Mouse (Mus musculus) lung, embryonic 16.5 days (tissue): Measurements from ENCODE around the gene Stat3. TPM values are rescaled to one million over a fixed set of nuclear protein-coding genes. Genes with fewer than 3 reads are reported as not detected.

ENCODE experiments used
- ATAC-seq: fragments of 200-750 bp; cut with Nextera tagmentation; 2 replicates; pipeline ENCODE4 v1.8.0; 2017; ENCODE audit warnings: low read depth, mild to moderate bottlenecking, moderate library complexity
- H3K27ac ChIP-seq: fragments of 300-500 bp; sonication (generic); 2 replicates; pipeline ENCODE4 v1.5.1; 2014; ENCODE audit warnings: mild to moderate bottlenecking, control low read depth, low read length
- H3K27me3 ChIP-seq: fragments of 300-500 bp; sonication (generic); 2 replicates; pipeline ENCODE4 v1.6.1; 2014; ENCODE audit warnings: low read depth, low read length, mixed read lengths; ENCODE audit not compliant: control insufficient read depth, insufficient read depth
- H3K36me3 ChIP-seq: fragments of 300-500 bp; sonication (generic); 2 replicates; pipeline ENCODE4 v1.6.1; 2014; ENCODE audit warnings: low read length; ENCODE audit not compliant: control insufficient read depth, insufficient read depth
- H3K4me1 ChIP-seq: fragments of 300-500 bp; sonication (generic); replicated peaks from 2 replicates; pipeline ENCODE4 v1.6.1; 2014; ENCODE audit warnings: low read length, mixed read lengths; ENCODE audit not compliant: control insufficient read depth, insufficient read depth
- H3K4me2 ChIP-seq: fragments of 300-500 bp; sonication (generic); 2 replicates; pipeline ENCODE4 v1.6.1; 2014; ENCODE audit warnings: low read depth, low read length, control low read depth
- H3K4me3 ChIP-seq: fragments of 300-500 bp; sonication (generic); 2 replicates; pipeline ENCODE4 v1.5.1; 2014; ENCODE audit warnings: mild to moderate bottlenecking, low read length, control low read depth
- H3K9ac ChIP-seq: fragments of 300-500 bp; sonication (generic); 2 replicates; pipeline ENCODE4 v1.6.1; 2014; ENCODE audit warnings: low read length, control low read depth
- H3K9me3 ChIP-seq: fragments of 300-500 bp; sonication (generic); 2 replicates; pipeline ENCODE4 v1.6.1; 2016; ENCODE audit warnings: low read length; ENCODE audit not compliant: control insufficient read depth
- WGBS: fragments of 180-500 bp; shearing (Covaris S2); extraction: QIAGEN DNeasy Blood & Tissue Kit; methylation state at CpG from one replicate; pipeline ENCODE4 v1.1.7; 2014; 5-methylcytosine and 5-hydroxymethylcytosine counted together
- polyA plus RNA-seq: library from polyadenylated mRNA; unstranded; fragments of >200 nt; fragmentation: Nextera tagmentation; extraction: Ambion mirVana; gene quantifications from 2 replicates; pipeline ENCODE4 v1.2.1, GENCODE M21; 2015

Gene Stat3
- polyA plus RNA-seq, 1 experiment from 2014 or later, result 58.5 TPM

DNA sequence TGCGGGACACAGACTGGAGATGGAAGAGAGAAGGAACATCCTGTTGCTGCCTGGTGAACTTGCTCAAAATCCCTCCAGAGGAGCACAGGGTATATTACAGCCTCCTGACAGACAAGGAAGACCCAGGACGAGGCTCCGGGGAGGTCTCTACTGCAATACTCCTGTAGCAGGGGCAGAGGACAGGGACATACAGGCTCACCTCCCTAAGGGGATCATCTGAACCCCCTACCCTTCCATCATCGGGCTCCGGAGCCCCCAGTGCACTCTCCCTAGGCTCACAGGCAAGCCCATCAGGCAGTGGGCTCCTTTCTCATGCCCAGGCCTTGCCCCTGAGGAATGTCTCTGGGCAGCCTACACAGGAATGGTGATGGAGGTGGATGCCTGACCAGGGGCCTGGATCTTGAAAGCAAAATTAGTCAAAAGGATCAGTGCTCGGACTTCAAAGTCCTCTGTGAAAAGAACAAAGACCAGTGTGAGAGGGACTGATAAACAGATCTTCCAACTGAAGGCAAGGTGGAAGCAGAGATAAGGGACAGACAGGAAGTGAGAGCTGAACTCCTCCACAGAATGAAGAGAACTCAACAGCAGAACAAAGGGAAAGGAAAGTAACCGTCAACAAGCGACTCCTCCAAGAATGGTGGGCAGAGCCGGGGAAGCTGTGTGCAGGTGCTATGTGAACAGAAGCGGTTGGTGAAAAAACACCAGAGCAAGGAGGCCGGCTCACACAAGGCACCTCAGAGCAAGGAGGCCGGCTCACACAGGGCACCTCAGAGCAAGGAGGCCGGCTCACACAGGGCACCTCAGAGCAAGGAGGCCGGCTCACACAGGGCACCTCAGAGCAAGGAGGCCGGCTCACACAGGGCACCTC, 47.9 kb downstream of the Stat3 start:
- 44% methylated on average over 15 of the region's 15 CpGs for WGBS
- Histone ChIP-seq H3K36me3 (peaks cover 7% of the 10 kb centered on the region), H3K9me3 (no peaks in the 10 kb centered on the region), H3K27me3 (no peaks in the 10 kb centered on the region), H3K4me1 (0 out of 2 replicates have a peak, but pooled peaks cover 7% of the 10 kb centered on the region), H3K9ac (no peak overlapping the region; the same call in 1 of the 2 replicates), H3K4me3 (no peak overlapping the region), H3K4me2 (no peak overlapping the region), H3K27ac (peak overlapping the region; percentile 77)
- ATAC-seq, result peak; percentile 41

DNA sequence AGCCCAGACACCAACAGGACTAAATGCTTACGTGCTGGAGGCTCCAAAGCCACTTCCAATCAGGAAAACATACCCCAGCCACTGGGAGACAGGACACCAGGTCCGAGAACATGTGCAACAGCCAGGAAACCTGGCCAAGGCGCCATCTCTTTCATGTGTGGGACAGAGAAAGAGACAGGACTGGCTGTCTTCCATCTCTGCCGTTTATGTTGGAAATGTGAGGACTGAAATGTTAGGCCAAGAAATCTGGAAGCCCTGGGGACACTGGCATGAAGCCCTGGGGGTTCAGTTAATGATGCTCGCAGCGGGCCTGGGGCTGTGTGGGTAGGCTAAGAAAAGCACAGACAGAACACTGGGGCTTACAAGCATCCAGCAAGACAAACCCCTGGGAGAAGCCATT, 48.9 kb downstream of the Stat3 start:
- H3K4me1 ChIP-seq, result 0 out of 2 replicates have a peak, but pooled peaks cover 7% of the 10 kb centered on the region
- no peak for ATAC-seq
- no peaks in the 10 kb centered on the region for H3K9me3 ChIP-seq
- 0 out of 2 replicates have a peak overlapping the region, but pooled peaks have one; percentile 14 for H3K9ac ChIP-seq
- no peaks in the 10 kb centered on the region for H3K27me3 ChIP-seq
- H3K4me2 ChIP-seq, result no peak overlapping the region
- H3K27ac ChIP-seq, result peak overlapping the region; percentile 77
- H3K36me3 ChIP-seq, result peaks cover 4% of the 10 kb centered on the region
- H3K4me3 ChIP-seq, result no peak overlapping the region
- WGBS, result 64% methylated on average over 6 of the region's 6 CpGs

GRCm38 (mm10) chr11:100888348-100888820, 51.0 kb downstream of the Stat3 start:
- Histone ChIP-seq H3K4me1 (0 out of 2 replicates have a peak, but pooled peaks cover 2% of the 10 kb centered on the region), H3K9me3 (no peaks in the 10 kb centered on the region), H3K4me3 (no peak overlapping the region), H3K27ac (no peak overlapping the region), H3K4me2 (no peak overlapping the region), H3K27me3 (no peaks in the 10 kb centered on the region), H3K36me3 (peaks cover 4% of the 10 kb centered on the region; the same call in 1 of the 2 replicates), H3K9ac (no peak overlapping the region)
- 38% methylated on average over 10 of the region's 10 CpGs for WGBS
- ATAC-seq, result no peak

DNA sequence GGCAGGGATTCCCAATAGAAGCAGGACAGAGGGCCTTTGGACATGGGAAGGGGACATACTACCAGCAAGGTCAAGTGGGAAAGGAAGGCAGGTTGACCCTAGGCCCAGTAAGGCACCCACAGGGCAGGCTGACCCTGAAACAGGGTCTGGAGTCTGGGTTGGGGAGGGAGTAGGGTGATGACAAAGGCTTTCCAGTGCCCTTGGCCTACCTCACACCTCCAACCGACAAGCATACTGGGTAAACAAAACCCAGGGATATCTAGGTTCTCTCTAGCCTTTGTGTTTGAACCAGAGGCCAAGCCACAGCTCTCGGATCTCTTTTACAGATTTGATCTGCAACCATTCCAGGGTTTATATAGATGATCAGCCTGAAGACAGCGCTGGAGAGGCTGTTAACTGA, 51.6 kb downstream of the Stat3 start:
- Histone ChIP-seq H3K36me3 (peaks cover 4% of the 10 kb centered on the region; the same call in 1 of the 2 replicates), H3K4me3 (no peak overlapping the region), H3K9me3 (no peaks in the 10 kb centered on the region), H3K27ac (no peak overlapping the region), H3K9ac (no peak overlapping the region), H3K27me3 (no peaks in the 10 kb centered on the region), H3K4me2 (no peak overlapping the region), H3K4me1 (0 out of 2 replicates have a peak, but pooled peaks cover 2% of the 10 kb centered on the region)
- ATAC-seq, result no peak
- WGBS, result 59% methylated on average over 3 of the region's 3 CpGs

GRCm38 (mm10) chr11:100887236-100887635, 52.1 kb downstream of the Stat3 start:
- H3K27me3 ChIP-seq, result no peaks in the 10 kb centered on the region
- no peaks in the 10 kb centered on the region for H3K9me3 ChIP-seq
- H3K27ac ChIP-seq, result no peak overlapping the region
- WGBS, result 86% methylated on average over 4 of the region's 4 CpGs
- H3K4me3 ChIP-seq, result no peak overlapping the region
- ATAC-seq, result no peak
- H3K36me3 ChIP-seq, result peaks cover 4% of the 10 kb centered on the region; the same call in 1 of the 2 replicates
- no peak overlapping the region for H3K4me2 ChIP-seq
- H3K4me1 ChIP-seq, result 0 out of 2 replicates have a peak, but pooled peaks cover 2% of the 10 kb centered on the region
- H3K9ac ChIP-seq, result no peak overlapping the region

DNA sequence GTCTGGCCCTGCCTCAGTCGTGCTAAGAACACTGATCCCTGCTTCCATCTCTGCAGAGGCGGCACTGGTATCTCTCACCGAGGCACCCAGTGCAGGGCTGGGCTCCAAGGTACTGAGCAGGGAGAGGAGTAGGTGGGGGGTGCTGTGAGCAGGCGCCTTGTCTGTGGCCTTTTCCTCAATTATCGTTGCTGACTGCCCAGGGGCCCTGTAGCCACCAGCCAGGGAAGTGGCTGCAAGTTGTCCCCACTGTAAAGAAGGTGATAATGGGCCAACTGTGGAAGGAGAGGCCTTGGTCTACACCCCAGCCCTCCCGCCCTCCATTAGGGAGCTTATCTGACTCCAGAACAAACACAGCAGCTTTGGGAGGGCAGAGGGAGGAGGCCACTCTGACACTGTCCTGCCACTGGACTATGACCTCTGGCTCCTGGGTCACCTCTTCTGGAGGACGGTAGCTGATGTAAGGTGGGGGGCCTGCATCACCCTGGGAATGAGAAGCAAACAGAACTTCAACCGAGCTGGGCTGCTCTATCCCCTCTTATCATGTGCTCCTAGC, 53.1 kb downstream of the Stat3 start:
- WGBS, result 30% methylated on average over 8 of the region's 8 CpGs
- Histone ChIP-seq H3K9ac (no peak overlapping the region), H3K27ac (no peak overlapping the region), H3K27me3 (no peaks in the 10 kb centered on the region), H3K4me3 (no peak overlapping the region), H3K9me3 (no peaks in the 10 kb centered on the region), H3K4me2 (no peak overlapping the region), H3K4me1 (0 out of 2 replicates have a peak, but pooled peaks cover 2% of the 10 kb centered on the region), H3K36me3 (peaks cover 4% of the 10 kb centered on the region; the same call in 1 of the 2 replicates)
- 0 out of 2 replicates have a peak, but pooled peaks have one; percentile 29 for ATAC-seq

- no peak overlapping the region for H3K27ac ChIP-seq
- H3K4me1 ChIP-seq, result no peaks in the 10 kb centered on the region
- ATAC-seq, result no peak
- H3K36me3 ChIP-seq, result peaks cover 4% of the 10 kb centered on the region; the same call in 1 of the 2 replicates
- H3K4me3 ChIP-seq, result no peak overlapping the region
- H3K9me3 ChIP-seq, result no peaks in the 10 kb centered on the region
- H3K27me3 ChIP-seq, result no peaks in the 10 kb centered on the region
- H3K9ac ChIP-seq, result no peak overlapping the region
- no peak overlapping the region for H3K4me2 ChIP-seq
Measured at GRCm38 (mm10) chr11:100885472-100885871, 53.9 kb downstream of the Stat3 start.

- Histone ChIP-seq H3K9ac (no peak overlapping the region), H3K4me1 (no peaks in the 10 kb centered on the region)
Measured at GRCm38 (mm10) chr11:100883640-100884039, 55.7 kb downstream of the Stat3 start.

More at GRCm38 (mm10) chr11:100883640-100884039, 55.7 kb downstream of the Stat3 start:
- no peak for ATAC-seq
- 84% methylated on average over 10 of the region's 10 CpGs for WGBS
- Histone ChIP-seq H3K27me3 (no peaks in the 10 kb centered on the region), H3K36me3 (no peaks in the 10 kb centered on the region), H3K4me2 (no peak overlapping the region), H3K27ac (no peak overlapping the region), H3K4me3 (no peak overlapping the region), H3K9me3 (no peaks in the 10 kb centered on the region)
